Mouse (Mus musculus) forebrain, postnatal 0 days (tissue): ENCODE measurements around the gene Gsta1. TPM values are rescaled to one million over a fixed set of nuclear protein-coding genes. Genes with fewer than 3 reads are reported as not detected.

Experiments used
- ATAC-seq: fragments of 200-750 bp; cut with Nextera tagmentation; 2 replicates; pipeline ENCODE4 v1.8.0; 2017; ENCODE audit warnings: mild to moderate bottlenecking, moderate library complexity
- DNase-seq: peaks from one replicate; pipeline ENCODE4 v3.0.0-alpha.2; 2015
- H3K27ac ChIP-seq: fragments of 300-500 bp; sonication (generic); 2 replicates; pipeline ENCODE4 v1.5.1; 2014; ENCODE audit warnings: low read depth, mild to moderate bottlenecking, antibody characterized with exemption, low read length, moderate library complexity, mixed read lengths
- H3K27me3 ChIP-seq: fragments of 300-500 bp; sonication (generic); 2 replicates; pipeline ENCODE4 v1.6.1; 2014; ENCODE audit warnings: mild to moderate bottlenecking, low read length, mixed read lengths; ENCODE audit not compliant: insufficient read depth
- H3K36me3 ChIP-seq: fragments of 300-500 bp; sonication (generic); 2 replicates; pipeline ENCODE4 v1.6.1; 2014; ENCODE audit warnings: mild to moderate bottlenecking, moderate library complexity; ENCODE audit not compliant: insufficient read depth
- H3K4me1 ChIP-seq: fragments of 300-500 bp; sonication (generic); 2 replicates; pipeline ENCODE4 v1.6.1; 2014; ENCODE audit warnings: antibody characterized with exemption; ENCODE audit not compliant: insufficient read depth
- H3K4me2 ChIP-seq: fragments of 300-500 bp; sonication (generic); 2 replicates; pipeline ENCODE4 v1.6.1; 2014; ENCODE audit warnings: low read depth, mild to moderate bottlenecking, moderate library complexity
- H3K4me3 ChIP-seq: fragments of 300-500 bp; sonication (generic); 2 replicates; pipeline ENCODE4 v1.5.1; 2014; ENCODE audit warnings: low read depth, low read length, mixed read lengths
- H3K9ac ChIP-seq: fragments of 300-500 bp; sonication (generic); 2 replicates; pipeline ENCODE4 v1.6.1; 2014; ENCODE audit warnings: mild to moderate bottlenecking
- H3K9me3 ChIP-seq: fragments of 300-500 bp; sonication (generic); 2 replicates; pipeline ENCODE4 v1.6.1; 2016; ENCODE audit warnings: low read length
- CTCF ChIP-seq: sonication (generic); IDR thresholded peaks from 2 replicates; pipeline ENCODE4 v1.5.1; 2016; ENCODE audit warnings: antibody characterized with exemption, control low read depth, low read depth
- WGBS: fragments of 180-500 bp; shearing (Covaris S2); extraction: QIAGEN DNeasy Blood & Tissue Kit; methylation state at CpG from one replicate; pipeline ENCODE4 v1.1.7; 2014; 5-methylcytosine and 5-hydroxymethylcytosine counted together
- polyA plus RNA-seq: library from polyadenylated mRNA; unstranded; fragments of >200 nt; fragmentation: Nextera tagmentation; extraction: Ambion mirVana; gene quantifications from 2 replicates; pipeline ENCODE4 v1.2.1, GENCODE M21; 2015
- total RNA-seq: library from RNA; depleted of rRNA; stranded (reverse); fragments of >200 nt; gene quantifications from 2 replicates; pipeline ENCODE4 v1.2.3, GENCODE M21; 2014

Gene Gsta1
- total and polyA plus RNA-seq, 2 experiments from 2014 or later = not detected

GRCm38 (mm10) chr9:78193902-78194597 is 36.4 kb upstream of the Gsta1 start:
- H3K4me2 ChIP-seq = no peak overlapping the region
- H3K9me3 ChIP-seq = no peaks in the 10 kb centered on the region
- no peak overlapping the region for H3K9ac ChIP-seq
- TF ChIP-seq CTCF = peak; percentile 87
- WGBS = 45% methylated on average over 9 of the region's 9 CpGs
- H3K36me3 ChIP-seq = no peaks in the 10 kb centered on the region
- peaks cover 7% of the 10 kb centered on the region; the same call in 1 of the 2 replicates for H3K4me1 ChIP-seq
- no peak overlapping the region for H3K27ac ChIP-seq
- ATAC-seq (peak; percentile 54), DNase-seq (peak; percentile 68)
- no peak overlapping the region for H3K4me3 ChIP-seq
- H3K27me3 ChIP-seq = no peaks in the 10 kb centered on the region

GRCm38 (mm10) chr9:78195034-78195433 is 35.4 kb upstream of the Gsta1 start:
- H3K27ac ChIP-seq = no peak overlapping the region
- H3K9me3 ChIP-seq = no peaks in the 10 kb centered on the region
- no peaks in the 10 kb centered on the region for H3K27me3 ChIP-seq
- no peak overlapping the region for H3K4me3 ChIP-seq
- no peak for TF ChIP-seq CTCF
- H3K36me3 ChIP-seq = no peaks in the 10 kb centered on the region
- WGBS = 78% methylated on average over 11 of the region's 11 CpGs
- peaks cover 7% of the 10 kb centered on the region; the same call in 1 of the 2 replicates for H3K4me1 ChIP-seq
- no peak overlapping the region for H3K4me2 ChIP-seq
- H3K9ac ChIP-seq = no peak overlapping the region
- ATAC-seq (no peak), DNase-seq (no peak)

GRCm38 (mm10) chr9:78197801-78198200 is 32.7 kb upstream of the Gsta1 start:
- Histone ChIP-seq H3K4me3 (no peak overlapping the region), H3K4me2 (no peak overlapping the region), H3K27me3 (no peaks in the 10 kb centered on the region), H3K27ac (no peak overlapping the region), H3K4me1 (no peaks in the 10 kb centered on the region), H3K9ac (no peak overlapping the region), H3K9me3 (no peaks in the 10 kb centered on the region), H3K36me3 (no peaks in the 10 kb centered on the region)
- TF ChIP-seq CTCF = no peak
- ATAC-seq (no peak), DNase-seq (no peak)
- 95% methylated on average over 9 of the region's 9 CpGs for WGBS

GRCm38 (mm10) chr9:78204194-78204593 is 26.3 kb upstream of the Gsta1 start:
- ATAC-seq = no peak
- Histone ChIP-seq H3K36me3 (no peaks in the 10 kb centered on the region), H3K4me2 (no peak overlapping the region), H3K27ac (no peak overlapping the region), H3K27me3 (no peaks in the 10 kb centered on the region), H3K9ac (no peak overlapping the region), H3K9me3 (no peaks in the 10 kb centered on the region), H3K4me3 (no peak overlapping the region), H3K4me1 (no peaks in the 10 kb centered on the region)
- WGBS = 92% methylated on average over 6 of the region's 6 CpGs
- DNase-seq = no peak
- no peak for TF ChIP-seq CTCF

GRCm38 (mm10) chr9:78208956-78209355 is 21.5 kb upstream of the Gsta1 start:
- H3K4me1 ChIP-seq = no peaks in the 10 kb centered on the region
- H3K27me3 ChIP-seq = no peaks in the 10 kb centered on the region
- H3K9ac ChIP-seq = no peak overlapping the region
- H3K36me3 ChIP-seq = no peaks in the 10 kb centered on the region
- no peak for DNase-seq
- H3K27ac ChIP-seq = no peak overlapping the region
- no peak overlapping the region for H3K4me2 ChIP-seq
- H3K9me3 ChIP-seq = no peaks in the 10 kb centered on the region
- no peak for TF ChIP-seq CTCF
- WGBS = 82% methylated on average over 4 of the region's 4 CpGs
- ATAC-seq = no peak
- no peak overlapping the region for H3K4me3 ChIP-seq

GRCm38 (mm10) chr9:78210079-78210478 is 20.4 kb upstream of the Gsta1 start:
- ATAC-seq = no peak

GRCm38 (mm10) chr9:78210821-78211220 is 19.6 kb upstream of the Gsta1 start:
- no peaks in the 10 kb centered on the region for H3K36me3 ChIP-seq
- ATAC-seq (no peak), DNase-seq (no peak)
- H3K9ac ChIP-seq = no peak overlapping the region
- no peaks in the 10 kb centered on the region for H3K27me3 ChIP-seq
- no peak for TF ChIP-seq CTCF
- no peak overlapping the region for H3K27ac ChIP-seq
- 94% methylated on average over 2 of the region's 2 CpGs for WGBS
- H3K9me3 ChIP-seq = no peaks in the 10 kb centered on the region
- no peak overlapping the region for H3K4me2 ChIP-seq
- no peaks in the 10 kb centered on the region for H3K4me1 ChIP-seq
- no peak overlapping the region for H3K4me3 ChIP-seq

More at GRCm38 (mm10) chr9:78210079-78210478, 20.4 kb upstream of the Gsta1 start:
- H3K4me1 ChIP-seq = no peaks in the 10 kb centered on the region
- no peak overlapping the region for H3K9ac ChIP-seq
- 91% methylated on average over 3 of the region's 3 CpGs for WGBS
- TF ChIP-seq CTCF = no peak
- no peaks in the 10 kb centered on the region for H3K27me3 ChIP-seq
- H3K4me3 ChIP-seq = no peak overlapping the region
- no peak for DNase-seq
- no peak overlapping the region for H3K4me2 ChIP-seq
- no peaks in the 10 kb centered on the region for H3K9me3 ChIP-seq
- H3K27ac ChIP-seq = no peak overlapping the region
- H3K36me3 ChIP-seq = no peaks in the 10 kb centered on the region
